Mouse (Mus musculus) myocyte (in vitro differentiated cells): Measurements from ENCODE around the gene Wnt3.

Source experiments
- E2F4 ChIP-seq: IDR thresholded peaks from one replicate; pipeline ENCODE4 v1.6.1; 2011; ENCODE audit warnings: mild to moderate bottlenecking, control low read depth, moderate library complexity; ENCODE audit not compliant: insufficient read depth
- POLR2A ChIP-seq: IDR thresholded peaks from one replicate; pipeline ENCODE4 v1.6.1; 2011; ENCODE audit warnings: low read depth, mild to moderate bottlenecking, control low read depth, moderate library complexity; ENCODE audit not compliant: insufficient read length
- TCF12 ChIP-seq: IDR thresholded peaks from one replicate; pipeline ENCODE4 v1.6.1; 2011; ENCODE audit warnings: mild to moderate bottlenecking, control low read depth; ENCODE audit not compliant: poor library complexity, insufficient read depth, severe bottlenecking
- USF1 ChIP-seq: IDR thresholded peaks from one replicate; pipeline ENCODE4 v1.6.1; 2011; ENCODE audit warnings: low read depth, mild to moderate bottlenecking, control low read depth, moderate library complexity

GRCm38 (mm10) chr11:103832331-103832730 lies 58.4 kb downstream of the Wnt3 start:
- TF ChIP-seq POLR2A (no peak), USF1 (no peak), E2F4 (no peak), TCF12 (no peak)
